Mouse (Mus musculus): Measurements from ENCODE around the gene Tmtc1.
A peak's percentile ranks its signal among the peaks of the same experiment; 100 is the strongest.

The Tmtc1 gene

DNA sequence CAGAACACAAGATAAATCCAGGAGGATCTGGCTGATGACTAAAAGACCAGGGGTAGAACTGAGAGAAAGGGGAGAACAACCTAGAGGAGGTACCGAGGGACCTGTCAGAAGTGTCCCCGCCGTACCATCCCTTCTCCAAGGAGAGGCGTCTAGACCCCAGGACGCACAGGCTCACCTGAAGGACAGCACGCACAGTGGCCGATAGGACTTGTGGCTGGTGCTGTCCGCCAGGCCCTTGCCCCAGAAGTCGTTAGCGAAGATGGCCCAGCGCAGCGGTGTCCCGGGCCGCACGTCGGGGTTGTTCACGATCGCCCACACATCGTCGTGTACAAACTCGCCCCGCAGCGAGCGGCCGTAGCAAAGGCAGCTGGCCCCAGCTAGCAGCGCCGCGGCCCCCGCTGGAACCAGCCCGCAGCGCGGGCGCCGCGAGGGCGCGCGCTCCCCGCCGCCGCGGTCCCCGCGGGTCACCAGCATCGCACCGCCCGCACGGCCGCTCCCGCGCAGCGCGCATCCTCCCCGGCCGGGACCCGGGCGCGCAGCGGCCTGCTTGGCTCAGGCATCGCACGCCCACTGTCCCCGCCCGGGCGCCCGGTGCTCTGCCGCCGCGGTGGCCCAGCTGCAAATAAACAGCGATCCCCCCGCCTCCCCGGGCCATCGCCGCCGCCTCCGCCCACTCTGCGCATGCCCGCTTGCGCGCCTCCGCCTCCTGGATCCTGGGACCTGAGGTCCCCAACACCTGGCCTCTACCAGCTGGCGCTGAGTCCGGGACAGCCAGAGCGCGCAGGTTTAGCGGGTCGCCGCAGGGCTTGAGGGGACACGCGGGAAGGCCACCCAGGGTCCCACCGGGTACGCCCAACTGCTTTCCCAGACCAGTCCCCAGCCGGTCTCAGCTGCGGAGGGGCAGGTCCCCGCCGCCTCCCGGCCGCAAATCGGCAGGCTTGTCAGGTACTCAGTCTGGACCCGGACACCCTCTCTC is at the start of gene Tmtc1:
TSS of gene Tmtc1 (minus strand) at position 664 of the 976 bp plus-strand sequence.
- peak; percentile 66 to 68 for DNase-seq (ENCODE audit: low spot score in 2 of 2)

DNA sequence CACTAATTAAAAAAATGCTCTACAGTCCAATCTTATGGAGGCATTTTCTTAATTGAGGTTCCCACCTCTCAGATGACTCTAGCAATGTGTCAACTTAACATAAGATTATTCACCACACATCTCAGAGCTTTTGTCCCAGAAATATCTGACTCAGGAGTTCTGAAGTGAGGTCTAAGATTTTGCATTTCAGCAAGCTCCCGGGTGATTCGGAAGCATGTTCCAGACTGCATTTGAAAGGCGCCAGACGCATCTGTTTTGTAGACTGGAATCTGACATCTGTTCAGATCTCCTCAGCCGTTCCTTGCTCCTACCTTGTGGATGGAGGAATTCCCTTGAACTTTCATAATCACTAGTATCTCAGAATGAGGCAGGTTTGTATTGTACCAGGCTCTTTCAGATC is 47.7 kb upstream of the Tmtc1 start:
- no peak for DNase-seq (ENCODE audit: low spot score in 2 of 2)

DNA sequence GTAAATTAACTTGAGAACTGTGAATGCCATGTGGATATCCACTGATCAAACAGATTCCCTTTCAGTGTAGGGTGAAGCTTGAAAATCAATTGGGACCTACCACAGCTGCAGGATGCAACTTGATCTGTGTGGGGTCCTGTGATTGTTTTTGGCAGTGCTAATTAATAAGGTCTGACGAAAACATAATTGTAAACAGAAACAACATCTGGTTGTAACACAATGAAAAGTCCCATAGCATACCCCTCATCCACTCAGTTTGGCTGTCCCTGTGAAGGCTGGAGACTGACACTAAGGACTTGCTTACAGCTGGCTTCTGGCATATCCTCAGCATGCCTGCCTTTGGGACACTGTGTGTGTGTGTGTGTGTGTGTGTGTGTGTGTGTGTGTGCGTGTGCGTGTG is 42.6 kb upstream of the Tmtc1 start:
- no peak for DNase-seq (ENCODE audit: low spot score in 2 of 2)

DNA sequence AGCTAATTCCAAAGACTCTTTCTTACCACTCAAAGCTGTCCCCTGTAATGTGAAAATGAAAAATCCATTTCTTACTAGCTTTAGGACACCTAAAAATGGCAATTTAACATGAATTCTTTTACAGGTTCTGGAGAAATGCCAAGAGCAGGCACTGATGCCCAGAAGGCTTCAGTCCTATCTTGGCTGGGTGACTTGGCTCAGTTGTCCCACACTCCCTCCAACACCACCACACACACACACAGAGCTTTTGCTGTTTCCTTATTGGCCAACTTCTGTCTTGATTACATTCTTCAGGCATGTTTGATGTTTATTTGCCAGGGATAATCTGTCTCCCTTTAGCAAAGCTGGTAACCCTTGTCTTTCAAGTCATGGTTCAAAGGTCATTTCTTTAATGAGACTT is 37.7 kb upstream of the Tmtc1 start:
- no peak for DNase-seq (ENCODE audit: low spot score in 2 of 2)

DNA sequence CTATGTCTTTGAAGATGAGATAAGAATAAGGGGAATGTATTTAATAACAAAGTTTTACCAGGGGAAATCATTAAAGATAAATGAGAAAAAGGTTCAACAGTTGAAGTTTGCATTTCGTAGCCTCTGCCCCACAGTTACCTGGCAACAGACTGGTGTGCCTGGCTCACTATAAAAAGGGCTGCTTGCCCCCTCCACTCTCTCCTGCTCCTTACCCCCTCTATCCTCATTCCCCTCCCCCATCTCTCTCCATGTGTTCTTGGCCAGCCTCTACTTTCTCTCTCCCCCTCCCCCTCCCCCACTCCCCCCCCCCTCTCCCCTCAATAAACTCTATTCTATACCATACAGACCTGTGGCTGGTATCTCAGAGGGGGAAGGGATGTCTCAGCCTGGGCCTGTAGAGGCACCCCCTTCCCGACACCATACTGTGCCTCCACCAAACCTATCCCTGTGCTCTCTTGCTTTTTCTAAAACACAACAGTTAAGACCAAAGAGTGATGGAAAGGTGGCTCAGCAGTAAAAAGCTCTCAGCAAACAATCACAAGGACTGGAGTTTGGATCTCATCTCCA is 35.6 kb upstream of the Tmtc1 start:
- DNase-seq (ENCODE audit: low spot score in 2 of 2), result no peak

DNA sequence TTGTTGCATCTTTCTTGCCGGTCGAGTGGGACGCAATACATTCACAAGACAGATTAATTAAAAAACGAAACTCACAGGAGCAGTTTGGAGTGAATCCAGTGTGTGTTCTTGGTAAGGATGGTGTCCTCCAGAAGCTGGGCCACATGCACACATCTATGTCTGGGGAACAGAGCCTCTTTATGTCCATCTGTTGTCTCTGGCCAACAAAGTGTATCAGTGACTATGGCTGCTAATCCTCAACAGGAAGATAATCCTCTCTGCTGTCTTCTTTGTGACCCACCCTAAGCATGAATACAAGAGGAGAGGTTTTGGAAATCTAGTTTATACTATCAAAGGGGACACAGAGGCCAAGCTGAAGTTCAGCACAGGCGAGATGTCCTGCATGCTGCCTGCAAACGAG is 34.2 kb upstream of the Tmtc1 start:
- DNase-seq (ENCODE audit: low spot score in 2 of 2), result no peak

DNA sequence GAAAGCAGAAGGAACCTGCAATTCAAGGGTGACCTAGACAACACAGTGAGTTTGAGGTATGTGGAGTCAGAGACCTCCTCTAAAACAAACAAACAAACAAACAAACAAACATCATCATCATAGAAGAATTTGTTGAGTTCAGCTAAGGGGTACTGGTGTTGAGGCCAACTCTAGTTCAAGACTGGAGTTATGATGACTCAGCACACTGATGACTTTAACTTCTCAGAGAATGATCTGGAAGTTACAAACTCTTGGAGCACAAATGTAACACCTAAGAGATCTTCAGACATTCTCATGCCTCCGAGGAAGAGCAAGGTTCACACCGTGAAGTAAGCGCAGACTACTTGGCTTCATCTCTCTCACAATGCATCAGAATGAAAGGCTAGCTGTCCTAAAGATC is 28.1 kb upstream of the Tmtc1 start:
- DNase-seq (ENCODE audit: low spot score in 2 of 2), result no peak

DNA sequence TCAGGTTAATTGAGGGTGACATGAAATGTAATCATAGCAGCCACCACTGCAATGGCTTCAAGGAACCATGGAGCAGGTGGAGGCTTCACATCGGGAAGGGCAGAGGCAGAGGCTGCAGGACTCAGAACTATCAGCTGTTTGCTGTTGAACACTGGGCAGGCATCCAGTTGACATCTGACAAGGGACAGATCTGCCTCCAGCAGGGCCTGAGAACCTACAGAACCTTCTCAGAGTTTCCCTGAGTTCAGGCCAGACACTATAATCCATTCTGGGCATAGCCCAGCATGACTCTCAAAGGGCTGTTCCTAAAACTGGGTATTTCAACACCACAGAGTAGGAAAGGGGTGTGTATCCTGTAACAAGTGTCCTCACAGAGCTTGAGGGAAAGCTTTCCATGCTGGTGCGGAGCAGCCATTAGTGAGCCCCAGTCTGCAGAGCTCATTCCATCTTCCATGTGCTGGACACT is 23.8 kb upstream of the Tmtc1 start:
- DNase-seq (ENCODE audit: low spot score in 2 of 2), result peak; percentile 7 to 48

DNA sequence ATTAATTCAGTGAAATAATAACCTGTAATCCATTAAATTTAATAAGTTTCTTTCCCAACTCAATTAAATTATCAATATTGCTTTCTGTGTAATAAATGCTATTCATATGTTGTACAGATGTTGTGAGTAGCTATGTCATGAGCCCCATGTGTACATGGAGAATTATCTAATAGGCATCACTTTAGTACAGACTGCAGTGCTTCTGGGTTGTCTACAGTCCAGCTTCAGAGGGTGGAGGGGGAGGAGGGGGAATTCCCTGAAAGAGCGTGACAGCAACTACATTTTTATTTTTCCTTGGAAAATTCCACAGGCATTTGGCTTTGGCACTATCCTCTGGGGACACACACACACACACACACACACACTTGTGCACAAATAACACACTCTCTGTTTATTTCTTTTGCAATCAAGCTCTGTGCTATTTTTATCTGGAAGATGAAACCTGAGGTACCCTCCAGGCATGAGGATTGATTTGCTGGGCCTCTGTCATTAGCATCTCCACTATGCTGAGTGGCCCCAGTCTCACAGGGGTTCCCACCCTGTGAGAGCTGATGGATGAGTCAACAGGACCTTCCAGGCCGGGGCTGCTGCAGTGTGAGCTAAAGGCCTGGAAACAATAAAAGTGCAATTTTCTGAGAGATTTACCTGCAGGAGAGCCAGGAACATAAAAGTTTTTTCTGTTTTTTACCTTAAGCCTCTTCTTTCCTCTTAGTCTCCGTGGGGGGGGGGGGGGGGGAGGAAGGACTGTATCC is 23.2 kb upstream of the Tmtc1 start:
- DNase-seq (ENCODE audit: low spot score in 2 of 2), result no peak

DNA sequence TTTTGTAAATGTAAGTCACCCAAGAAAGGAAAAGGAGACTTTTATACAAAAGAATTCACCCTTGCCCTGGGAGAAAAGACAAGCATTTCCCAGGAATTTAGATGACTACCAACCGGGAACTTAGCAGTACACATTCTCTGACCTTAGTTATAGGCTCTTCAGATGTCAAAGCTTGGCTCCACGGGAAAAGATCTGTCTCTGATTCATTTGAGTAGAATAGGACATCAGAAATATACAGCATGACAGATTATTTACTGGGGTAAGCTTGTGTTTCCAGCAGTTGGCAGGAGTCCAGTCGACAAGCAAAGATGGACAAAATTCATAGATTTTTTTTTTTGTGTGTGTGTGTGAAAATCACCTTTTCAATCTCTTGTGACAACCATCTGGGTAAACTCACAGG is 15.4 kb upstream of the Tmtc1 start:
- DNase-seq (ENCODE audit: low spot score in 2 of 2), result no peak

DNA sequence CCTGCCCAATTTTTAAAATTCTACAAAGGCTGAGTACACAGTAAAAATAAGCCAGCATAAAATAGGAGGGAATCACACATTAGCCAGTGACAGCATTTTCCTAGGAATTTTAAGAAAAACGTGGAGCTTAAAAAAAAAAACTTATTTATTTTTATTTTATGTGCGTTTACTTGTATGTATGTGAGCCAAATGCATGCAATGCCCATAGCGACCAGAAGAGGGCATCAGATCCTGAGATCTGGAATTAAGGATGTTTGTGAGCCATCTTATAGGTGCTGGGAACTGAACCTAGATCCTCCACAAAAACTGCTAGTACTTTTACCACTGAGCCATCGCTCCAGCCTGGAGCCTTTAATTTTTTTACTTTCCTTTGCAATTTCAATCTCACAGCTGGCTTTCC is 11.3 kb upstream of the Tmtc1 start:
- no peak for DNase-seq (ENCODE audit: low spot score in 2 of 2)

DNA sequence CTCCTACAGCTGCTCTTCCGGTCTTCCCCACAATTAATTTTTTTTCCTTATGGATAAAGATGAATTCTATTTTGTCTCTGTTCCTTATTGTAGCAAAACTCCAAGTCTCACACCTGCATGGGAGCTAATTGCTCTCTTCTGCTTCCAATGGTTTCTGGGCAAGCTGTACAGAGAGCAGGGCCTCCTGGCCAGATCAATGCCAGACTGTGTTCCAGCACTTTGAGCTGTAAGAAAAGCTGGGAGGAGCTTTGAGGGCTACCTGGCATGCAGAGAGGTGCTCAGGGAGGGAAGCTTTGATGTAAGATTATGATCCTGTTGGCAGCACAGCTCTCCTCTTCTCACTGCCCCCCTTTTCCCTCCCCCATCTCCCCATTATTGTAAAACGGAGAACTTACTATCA is 10.6 kb upstream of the Tmtc1 start:
- DNase-seq (ENCODE audit: low spot score in 2 of 2), result no peak

DNA sequence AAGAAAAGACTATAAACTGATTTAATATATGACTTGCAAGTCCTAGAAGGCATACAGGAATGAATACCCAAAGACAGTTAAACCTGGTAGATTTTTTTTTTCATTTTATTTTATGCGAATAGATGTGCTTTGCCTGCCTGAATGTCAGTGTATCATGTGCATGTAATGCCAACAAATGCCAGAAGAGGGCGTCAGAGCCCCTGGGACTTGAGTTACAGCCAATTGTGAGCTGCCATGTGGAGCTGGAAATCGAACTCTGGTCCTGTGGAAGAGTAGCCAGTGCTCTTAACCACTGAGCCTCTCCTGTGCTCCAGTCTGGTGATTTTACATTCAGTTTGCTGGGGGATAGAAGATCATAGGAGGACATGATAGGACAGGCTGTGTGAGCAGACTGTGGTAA is 4.0 kb upstream of the Tmtc1 start:
- no peak for DNase-seq (ENCODE audit: low spot score in 2 of 2)

DNA sequence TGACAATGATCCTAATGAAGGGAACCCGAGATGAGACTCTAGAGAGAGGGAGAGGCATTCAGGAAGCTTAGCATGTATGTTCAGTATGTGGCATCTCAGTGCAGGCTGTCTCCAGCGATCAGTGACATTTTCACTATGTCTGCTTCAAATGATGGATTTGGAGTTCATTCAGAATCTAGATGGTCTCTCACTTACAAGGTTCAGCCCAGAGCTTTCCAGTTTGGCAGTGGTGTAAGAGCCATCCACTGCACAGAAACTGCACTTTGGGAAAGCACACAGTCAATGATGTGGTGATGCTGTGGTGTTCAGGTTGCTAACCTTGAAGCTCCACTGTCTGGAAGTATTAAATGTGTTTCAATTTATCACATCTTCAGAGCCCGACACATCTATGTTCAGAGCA is 1.9 kb upstream of the Tmtc1 start:
- no peak for DNase-seq (ENCODE audit: low spot score in 2 of 2)

DNA sequence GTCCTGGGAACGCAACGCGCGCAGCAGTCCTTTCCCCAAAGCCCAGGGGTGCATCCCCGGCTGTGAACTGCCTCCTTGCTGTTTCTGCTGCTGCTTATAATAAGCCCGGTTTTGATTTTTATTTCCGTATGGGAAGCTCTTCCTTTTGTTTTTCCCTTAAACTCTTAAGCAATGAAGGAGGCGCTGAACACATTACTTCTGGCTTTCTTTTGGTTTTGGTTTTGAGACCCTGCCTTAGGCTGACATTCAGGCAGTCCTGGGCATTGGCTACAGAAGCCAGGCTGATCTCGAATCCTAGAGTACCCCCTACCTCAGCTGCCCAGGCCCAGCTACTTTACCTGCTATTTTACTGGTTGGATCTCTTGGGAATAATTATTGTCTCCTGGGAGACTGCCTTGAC is 607 bp upstream of the Tmtc1 start:
- DNase-seq (ENCODE audit: low spot score in 2 of 2), result no peak

DNA sequence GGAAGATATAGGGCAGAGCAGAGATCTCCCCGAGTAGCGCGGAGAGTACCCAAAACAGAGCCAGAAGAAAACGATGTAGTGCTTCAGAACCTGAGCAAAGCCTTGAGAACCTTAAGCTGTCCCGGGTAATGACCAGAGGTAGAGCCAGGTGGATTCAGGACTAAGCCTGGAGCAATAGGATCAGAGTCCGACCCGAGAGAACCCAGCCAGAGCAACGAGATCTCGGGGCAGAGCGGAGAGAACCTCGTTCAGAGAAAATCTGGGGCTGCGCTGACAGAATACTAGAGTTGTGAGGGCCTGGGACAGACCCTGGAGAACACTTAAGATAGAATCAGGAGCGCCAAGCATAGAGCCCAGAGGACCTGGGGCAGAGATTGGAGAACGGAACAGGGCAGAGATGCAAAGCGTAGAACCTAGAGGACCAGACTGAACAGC is 881 bp downstream of the Tmtc1 start:
- peak in 1 of 2 experiments; percentile 17 for DNase-seq (ENCODE audit: low spot score in 2 of 2)

DNA sequence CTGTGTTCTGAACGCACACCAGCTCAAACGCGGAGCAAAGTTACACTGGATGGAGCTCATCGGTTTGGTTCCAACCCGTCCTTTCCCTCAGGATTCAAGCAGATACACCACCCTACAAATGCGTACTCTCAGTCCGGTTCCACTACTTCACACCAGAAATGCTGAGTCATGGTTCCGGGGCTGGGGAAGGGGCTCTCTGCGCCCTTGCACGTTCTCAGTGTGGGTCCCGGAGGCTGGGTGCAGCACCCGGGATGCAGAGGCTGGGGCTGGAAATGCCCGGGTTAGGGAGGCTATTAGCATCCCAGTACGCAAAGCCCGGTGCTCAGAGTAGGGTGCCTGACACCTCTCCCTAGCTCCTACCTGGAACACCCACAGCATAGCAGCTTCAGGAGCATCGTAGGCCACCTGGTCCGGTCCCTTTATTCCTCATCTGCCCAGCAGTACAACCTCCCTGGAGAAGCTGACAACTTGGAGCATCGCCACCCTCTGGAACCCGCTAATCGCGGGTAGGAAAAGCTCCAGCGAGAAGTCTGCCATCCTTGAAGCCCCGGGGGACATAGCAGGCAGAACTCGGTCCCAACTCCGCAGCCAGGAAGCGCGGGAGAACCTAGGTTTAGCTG is 1.4 kb downstream of the Tmtc1 start:
- DNase-seq (ENCODE audit: low spot score in 2 of 2), result peak in 1 of 2 experiments; percentile 22

DNA sequence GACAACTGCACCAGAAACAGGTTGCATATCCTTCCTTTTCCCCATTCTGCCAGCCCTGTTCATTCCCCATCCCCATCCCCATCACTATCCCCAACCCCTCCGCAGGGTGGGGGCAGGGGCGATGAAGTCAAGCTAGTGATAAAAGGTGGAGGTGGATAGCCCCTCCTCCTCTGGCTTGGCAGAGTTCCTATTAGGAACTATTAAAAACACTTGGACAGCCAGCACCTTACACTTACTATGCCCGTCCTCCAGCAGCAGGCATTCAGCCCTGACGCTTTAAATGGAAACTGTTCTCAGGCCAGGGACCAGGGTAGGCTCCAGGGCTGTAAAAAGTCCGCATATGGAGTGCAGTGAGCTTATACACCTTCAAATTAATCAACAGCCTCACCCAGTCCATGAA is 2.3 kb downstream of the Tmtc1 start:
- DNase-seq (ENCODE audit: low spot score in 2 of 2), result no peak

DNA sequence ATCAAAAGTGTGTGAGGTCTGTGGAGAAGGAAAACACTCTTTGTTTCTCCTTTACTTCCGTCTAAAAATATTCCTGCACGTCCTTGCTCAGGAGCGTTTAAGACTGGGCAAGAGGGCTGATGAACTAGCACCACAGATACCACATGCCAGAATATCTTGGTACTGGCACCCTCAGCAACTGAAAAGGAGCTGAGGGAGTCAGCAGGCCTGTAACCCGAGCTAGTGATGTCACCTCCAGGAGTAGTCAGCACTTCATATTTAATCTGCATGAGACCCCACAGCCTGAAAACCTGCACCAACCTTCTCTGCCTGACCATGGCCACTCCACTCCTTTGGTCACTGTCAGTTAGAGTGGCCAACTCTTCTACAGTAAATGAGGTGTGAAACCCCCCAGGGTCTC is 5.1 kb downstream of the Tmtc1 start:
- no peak for DNase-seq (ENCODE audit: low spot score in 2 of 2)

DNA sequence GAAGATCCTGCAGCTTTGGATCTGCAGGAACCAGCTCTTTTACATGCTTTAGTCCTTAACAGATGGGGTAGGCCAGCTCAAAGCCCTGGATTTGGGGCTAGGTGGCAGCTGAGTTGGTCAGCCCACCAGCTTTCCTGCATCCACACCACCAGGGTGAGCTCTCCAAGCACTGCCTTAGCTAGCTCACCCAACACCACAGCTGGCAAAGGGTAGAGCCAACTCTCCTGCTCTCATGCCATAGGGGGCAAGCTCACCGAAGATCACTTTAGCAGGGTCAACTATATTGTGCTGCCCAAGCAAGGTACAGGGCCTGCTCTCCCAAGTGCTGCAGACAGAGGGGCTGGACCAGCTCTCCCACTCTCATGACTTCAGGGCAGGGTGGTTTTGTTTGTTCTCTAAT is 6.6 kb downstream of the Tmtc1 start:
- DNase-seq (ENCODE audit: low spot score in 2 of 2), result no peak

DNA sequence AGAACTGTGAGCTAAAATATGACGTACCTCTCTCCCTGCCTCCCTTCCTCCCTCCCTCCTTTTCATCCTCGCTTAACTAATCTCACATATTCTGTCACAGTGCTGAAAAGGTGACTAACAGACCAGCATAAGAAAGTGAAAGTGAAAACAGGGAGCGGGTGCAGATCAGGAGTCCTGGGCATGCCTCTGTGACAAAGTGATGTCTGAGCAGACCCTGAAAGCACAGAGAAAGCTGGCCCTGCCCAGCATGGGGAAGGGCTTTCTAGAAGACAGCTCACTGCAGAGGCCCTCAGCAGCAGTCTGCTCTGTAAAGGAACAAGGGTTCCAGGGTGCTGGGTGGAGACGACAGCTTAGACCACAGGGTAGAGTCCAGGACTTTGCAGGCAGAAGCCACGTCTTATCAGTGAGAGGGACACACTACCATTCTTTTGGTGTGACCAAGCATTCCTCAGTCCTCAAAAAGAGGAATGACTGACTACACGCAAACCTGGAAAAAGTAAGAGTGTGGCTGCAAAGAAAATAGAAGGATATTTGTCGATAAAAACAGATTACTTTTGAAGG is 7.7 kb downstream of the Tmtc1 start:
- DNase-seq (ENCODE audit: low spot score in 2 of 2), result no peak

DNA sequence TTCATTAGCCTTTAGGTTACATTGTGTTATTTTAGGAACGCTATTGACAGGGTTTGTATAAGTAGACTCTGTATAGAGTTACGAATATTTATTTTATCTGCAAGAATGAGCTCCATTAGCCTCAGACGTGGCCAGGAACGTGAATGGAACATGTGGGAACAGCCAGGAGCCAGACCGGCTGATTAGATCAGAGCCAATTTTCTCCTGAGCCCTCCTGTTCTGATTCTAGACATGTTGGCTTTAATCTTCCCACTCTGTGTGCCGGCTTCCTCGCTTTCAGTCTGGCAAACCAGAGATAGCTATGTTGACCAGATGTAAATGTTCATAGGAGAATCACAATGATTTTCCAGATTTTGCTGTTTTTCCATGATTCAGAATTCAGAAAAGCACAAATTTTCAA is 22.6 kb downstream of the Tmtc1 start:
- DNase-seq (ENCODE audit: low spot score in 2 of 2), result no peak

Data from urinary bladder, adult 18-20 months (tissue).